Mouse (Mus musculus) limb, embryonic 14.5 days (tissue): ENCODE results near the gene Dst. TPM values are rescaled to one million over a fixed set of nuclear protein-coding genes. Genes with fewer than 3 reads are reported as not detected.

Experiments used
- ATAC-seq: fragments of 200-750 bp; cut with Nextera tagmentation; 2 replicates; pipeline ENCODE4 v1.8.0; 2017; ENCODE audit warnings: low read depth, moderate number of reproducible peaks, moderate TSS enrichment; ENCODE audit not compliant: low FRiP score
- DNase-seq: peaks from one replicate; pipeline ENCODE4 v3.0.0-alpha.2; 2015; ENCODE audit warnings: low spot score
- H3K27ac ChIP-seq: fragments of 300-500 bp; sonication (generic); replicated peaks from 2 replicates; pipeline ENCODE4 v1.5.1; 2014; ENCODE audit warnings: low read depth, mild to moderate bottlenecking, low read length, moderate library complexity, mixed read lengths
- H3K27me3 ChIP-seq: fragments of 300-500 bp; sonication (generic); 2 replicates; pipeline ENCODE4 v1.6.1; 2014; ENCODE audit warnings: low read length, mixed read lengths; ENCODE audit not compliant: control insufficient read depth, insufficient read depth
- H3K36me3 ChIP-seq: fragments of 300-500 bp; sonication (generic); 2 replicates; pipeline ENCODE4 v1.6.1; 2014; ENCODE audit warnings: mild to moderate bottlenecking, low read length, moderate library complexity, mixed read lengths; ENCODE audit not compliant: control insufficient read depth, insufficient read depth
- H3K4me1 ChIP-seq: fragments of 300-500 bp; sonication (generic); 2 replicates; pipeline ENCODE4 v1.6.1; 2014; ENCODE audit warnings: antibody characterized with exemption, low read length, mixed read lengths; ENCODE audit not compliant: control insufficient read depth, insufficient read depth
- H3K4me2 ChIP-seq: fragments of 300-500 bp; sonication (generic); replicated peaks from 2 replicates; pipeline ENCODE4 v1.6.1; 2014; ENCODE audit warnings: low read depth, mild to moderate bottlenecking, low read length, moderate library complexity; ENCODE audit not compliant: severe bottlenecking
- H3K4me3 ChIP-seq: fragments of 300-500 bp; sonication (generic); replicated peaks from 2 replicates; pipeline ENCODE4 v1.5.1; 2014; ENCODE audit warnings: low read length
- H3K9ac ChIP-seq: fragments of 300-500 bp; sonication (generic); 2 replicates; pipeline ENCODE4 v1.6.1; 2014; ENCODE audit warnings: mild to moderate bottlenecking, low read depth, low read length, moderate library complexity; ENCODE audit not compliant: severe bottlenecking
- H3K9me3 ChIP-seq: fragments of 300-500 bp; sonication (generic); 2 replicates; pipeline ENCODE4 v1.6.1; 2016; ENCODE audit warnings: low read length; ENCODE audit not compliant: control insufficient read depth
- POLR2A ChIP-seq: fragments of 200-500 bp; IDR thresholded peaks from 2 replicates; pipeline ENCODE4 v1.8.0; 2012; ENCODE audit warnings: inconsistent platforms, mild to moderate bottlenecking, moderate library complexity, borderline replicate concordance; ENCODE audit not compliant: insufficient read depth, insufficient read length; ENCODE audit errors: extremely low read depth
- WGBS: fragments of 180-500 bp; shearing (Covaris S2); extraction: QIAGEN DNeasy Blood & Tissue Kit; methylation state at CpG from one replicate; pipeline ENCODE4 v1.1.7; 2014; 5-methylcytosine and 5-hydroxymethylcytosine counted together
- polyA plus RNA-seq, 2 experiments: library from polyadenylated mRNA; depleted of rRNA in 1 of 2; stranded (reverse) in 1 of 2; unstranded in 1 of 2; fragments of >200 nt; fragmentation: Nextera tagmentation in 1 of 2; extraction: Ambion mirVana in 1 of 2; gene quantifications; 2 replicates each; pipeline versions ENCODE4 v1.2.1 to v1.2.3; 2012 to 2014

The Dst gene
- polyA plus RNA-seq, 2 experiments: 34.9 to 42.5 TPM

DNA sequence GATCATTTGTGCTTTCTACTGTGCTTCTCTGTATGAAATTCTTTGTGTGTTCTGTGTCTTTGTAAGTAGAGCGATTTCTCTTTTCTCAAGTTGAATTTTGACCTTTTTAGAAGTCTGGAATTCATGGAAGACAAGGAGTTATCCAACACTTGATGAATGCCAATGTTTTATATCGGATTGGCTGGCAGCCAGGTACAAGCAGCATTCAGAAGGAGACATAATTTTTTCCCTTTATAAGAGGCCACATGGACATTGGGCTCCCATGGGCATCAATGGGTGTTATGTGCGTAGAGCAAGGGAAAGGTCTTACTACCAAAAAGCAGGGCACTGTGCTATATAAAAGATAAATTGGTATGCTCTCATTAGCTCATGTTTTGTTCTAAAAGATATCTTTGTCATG is 139.3 kb downstream of the Dst start:
- no peak overlapping the region for H3K27ac ChIP-seq
- no peaks in the 10 kb centered on the region for H3K27me3 ChIP-seq
- DNase-seq (no peak), ATAC-seq (no peak)
- 79% methylated on average over 3 of the region's 3 CpGs for WGBS
- H3K9ac ChIP-seq: no peak overlapping the region
- peaks cover 10% of the 10 kb centered on the region for H3K4me1 ChIP-seq
- H3K4me2 ChIP-seq: no peak overlapping the region
- no peak for TF ChIP-seq POLR2A
- no peaks in the 10 kb centered on the region for H3K9me3 ChIP-seq
- H3K4me3 ChIP-seq: no peak overlapping the region
- H3K36me3 ChIP-seq: no peaks in the 10 kb centered on the region

DNA sequence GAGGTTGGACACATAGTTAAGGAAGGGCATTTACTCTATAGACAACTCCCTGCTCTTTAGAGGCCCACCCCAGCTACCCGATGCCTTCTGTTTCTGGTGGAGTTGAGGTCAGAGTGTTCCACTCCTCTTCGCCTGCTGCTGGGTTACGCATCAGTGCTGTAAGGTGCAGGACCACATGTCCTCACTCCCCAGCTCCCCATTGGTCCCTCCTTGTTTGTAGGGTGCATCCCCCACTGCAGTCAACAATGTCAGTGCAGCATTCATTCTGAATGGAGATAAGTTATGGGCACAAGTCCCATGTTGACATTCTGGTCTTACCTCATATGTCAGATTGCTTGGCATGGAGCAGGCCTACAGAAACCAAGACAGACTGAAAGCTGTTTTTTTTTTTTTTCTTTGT is 143.2 kb downstream of the Dst start:
- no peak for TF ChIP-seq POLR2A
- WGBS: 89% methylated on average over 3 of the region's 3 CpGs
- peaks cover 3% of the 10 kb centered on the region; the same call in 1 of the 2 replicates for H3K4me1 ChIP-seq

DNA sequence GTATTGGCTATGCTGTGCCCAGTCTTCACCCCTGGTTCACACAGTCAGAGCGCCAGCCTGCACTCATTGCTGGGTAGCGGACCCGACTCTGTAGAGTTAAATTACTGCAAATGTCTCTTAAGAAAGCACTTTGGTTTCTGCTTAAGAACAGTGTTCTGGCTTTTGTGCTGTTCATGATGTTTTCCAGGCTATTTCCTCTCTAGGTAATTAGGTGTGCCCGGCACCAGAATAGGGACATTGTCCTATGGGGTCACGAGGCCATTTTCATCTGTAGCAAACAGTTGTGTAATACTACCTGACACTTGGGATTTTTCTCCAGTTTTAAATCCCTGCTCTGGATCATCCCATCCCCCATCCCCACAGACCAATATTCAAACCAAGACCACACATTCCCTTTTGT is 144.4 kb downstream of the Dst start:
- Histone ChIP-seq H3K4me3 (no peak overlapping the region), H3K27ac (no peak overlapping the region)
- peak; percentile 41; the same call in 1 of the 2 replicates for ATAC-seq

More for the DNA sequence above, 143.2 kb downstream of the Dst start:
- H3K9ac ChIP-seq: no peak overlapping the region
- no peak for ATAC-seq
- H3K36me3 ChIP-seq: no peaks in the 10 kb centered on the region
- DNase-seq: no peak
- H3K27me3 ChIP-seq: no peaks in the 10 kb centered on the region
- no peak overlapping the region for H3K27ac ChIP-seq
- H3K4me2 ChIP-seq: no peak overlapping the region
- H3K9me3 ChIP-seq: no peaks in the 10 kb centered on the region
- no peak overlapping the region for H3K4me3 ChIP-seq

DNA sequence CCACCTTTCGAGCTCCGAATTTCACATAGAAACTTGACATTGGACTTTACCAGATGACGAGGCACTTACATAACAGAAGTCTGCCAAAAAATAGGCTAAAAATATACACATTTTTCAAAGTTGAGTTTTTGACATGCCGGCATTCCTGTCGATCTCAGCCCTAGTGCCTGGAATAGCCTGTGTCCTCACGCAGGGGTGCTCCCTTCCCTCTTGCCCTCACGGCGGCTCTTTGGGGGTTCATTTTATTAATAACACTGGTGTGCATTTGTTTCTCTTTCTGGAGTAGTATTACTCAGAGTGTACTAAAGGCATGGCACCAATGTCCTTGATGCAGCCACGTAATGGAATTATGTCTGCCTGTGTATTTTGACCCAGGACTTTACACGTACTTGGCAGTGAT is 146.9 kb downstream of the Dst start:
- 86% methylated on average over 10 of the region's 10 CpGs for whole genome bisulfite sequencing
- no peak for TF ChIP-seq POLR2A

More for the DNA sequence above, 144.4 kb downstream of the Dst start:
- peaks cover 3% of the 10 kb centered on the region; the same call in 1 of the 2 replicates for H3K4me1 ChIP-seq
- 39% methylated on average over 5 of the region's 5 CpGs for WGBS
- no peaks in the 10 kb centered on the region for H3K9me3 ChIP-seq
- no peak for DNase-seq
- H3K9ac ChIP-seq: no peak overlapping the region
- no peak for TF ChIP-seq POLR2A
- no peaks in the 10 kb centered on the region for H3K36me3 ChIP-seq
- no peaks in the 10 kb centered on the region for H3K27me3 ChIP-seq
- no peak overlapping the region for H3K4me2 ChIP-seq

DNA sequence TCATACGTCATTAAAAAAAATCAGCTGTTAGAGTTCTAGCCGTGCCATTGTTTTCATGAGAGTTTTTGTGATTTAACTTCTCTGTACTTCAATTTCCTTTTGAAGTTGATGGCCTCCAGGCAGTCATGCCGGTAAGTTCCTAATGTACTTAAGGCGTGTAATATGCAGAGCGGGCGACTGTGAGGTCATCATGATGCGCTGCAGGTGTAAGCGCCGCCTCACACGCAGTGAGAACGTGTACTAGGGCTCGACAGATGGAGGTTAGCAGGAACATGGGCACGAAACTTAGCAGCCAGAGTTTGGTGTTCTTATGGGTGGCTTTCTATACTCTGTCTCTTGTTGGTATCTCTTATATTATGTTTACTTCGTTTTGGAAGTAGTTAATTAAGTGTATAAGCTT is 148.6 kb downstream of the Dst start:
- Histone ChIP-seq H3K9ac (no peak overlapping the region), H3K36me3 (no peaks in the 10 kb centered on the region), H3K4me3 (no peak overlapping the region), H3K27me3 (no peaks in the 10 kb centered on the region), H3K4me2 (no peak overlapping the region), H3K9me3 (no peaks in the 10 kb centered on the region), H3K4me1 (peaks cover 11% of the 10 kb centered on the region), H3K27ac (no peak overlapping the region)
- 84% methylated on average over 14 of the region's 14 CpGs for WGBS
- ATAC-seq (no peak), DNase-seq (no peak)
- no peak for TF ChIP-seq POLR2A

More for the DNA sequence above, 146.9 kb downstream of the Dst start:
- no peaks in the 10 kb centered on the region for H3K27me3 ChIP-seq
- H3K4me3 ChIP-seq: no peak overlapping the region
- H3K4me1 ChIP-seq: peaks cover 3% of the 10 kb centered on the region; the same call in 1 of the 2 replicates
- DNase-seq (no peak), ATAC-seq (no peak)
- no peak overlapping the region for H3K4me2 ChIP-seq
- no peak overlapping the region for H3K9ac ChIP-seq
- H3K27ac ChIP-seq: no peak overlapping the region
- no peaks in the 10 kb centered on the region for H3K36me3 ChIP-seq
- H3K9me3 ChIP-seq: no peaks in the 10 kb centered on the region

DNA sequence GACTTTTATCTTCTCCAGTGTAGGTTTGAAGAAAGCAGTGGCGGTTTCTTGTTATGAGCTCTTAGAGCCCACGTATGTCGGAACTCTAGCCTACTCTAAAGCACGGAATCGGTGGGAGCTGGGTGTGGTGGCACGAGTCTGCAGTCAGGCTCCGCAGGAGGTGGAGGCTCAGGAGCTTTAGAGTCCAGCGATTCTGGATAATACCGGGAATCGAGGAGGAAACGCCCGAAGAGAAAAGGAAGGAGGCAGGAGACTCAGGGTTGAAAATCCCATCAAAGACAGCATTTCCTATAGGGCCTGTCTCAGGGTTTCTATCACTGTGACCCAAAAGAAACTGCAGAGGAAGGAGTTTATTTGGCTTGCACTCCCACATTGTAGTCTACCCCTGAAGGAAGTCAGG is 151.2 kb downstream of the Dst start:
- DNase-seq (no peak), ATAC-seq (no peak)
- WGBS: 90% methylated on average over 12 of the region's 12 CpGs
- no peak for TF ChIP-seq POLR2A
- no peak overlapping the region for H3K4me3 ChIP-seq
- H3K9ac ChIP-seq: no peak overlapping the region
- H3K27ac ChIP-seq: no peak overlapping the region
- H3K4me1 ChIP-seq: peaks cover 13% of the 10 kb centered on the region
- no peaks in the 10 kb centered on the region for H3K36me3 ChIP-seq
- H3K9me3 ChIP-seq: no peaks in the 10 kb centered on the region
- H3K4me2 ChIP-seq: no peak overlapping the region
- H3K27me3 ChIP-seq: no peaks in the 10 kb centered on the region
